Mouse (Mus musculus) retina, postnatal 7 days (tissue): ENCODE data around the gene Stac2.

Source experiments
- DNase-seq: peaks from one replicate; pipeline ENCODE4 v3.0.0-alpha.2; 2012; ENCODE audit warnings: low read depth, low spot score

Gene Stac2

DNA sequence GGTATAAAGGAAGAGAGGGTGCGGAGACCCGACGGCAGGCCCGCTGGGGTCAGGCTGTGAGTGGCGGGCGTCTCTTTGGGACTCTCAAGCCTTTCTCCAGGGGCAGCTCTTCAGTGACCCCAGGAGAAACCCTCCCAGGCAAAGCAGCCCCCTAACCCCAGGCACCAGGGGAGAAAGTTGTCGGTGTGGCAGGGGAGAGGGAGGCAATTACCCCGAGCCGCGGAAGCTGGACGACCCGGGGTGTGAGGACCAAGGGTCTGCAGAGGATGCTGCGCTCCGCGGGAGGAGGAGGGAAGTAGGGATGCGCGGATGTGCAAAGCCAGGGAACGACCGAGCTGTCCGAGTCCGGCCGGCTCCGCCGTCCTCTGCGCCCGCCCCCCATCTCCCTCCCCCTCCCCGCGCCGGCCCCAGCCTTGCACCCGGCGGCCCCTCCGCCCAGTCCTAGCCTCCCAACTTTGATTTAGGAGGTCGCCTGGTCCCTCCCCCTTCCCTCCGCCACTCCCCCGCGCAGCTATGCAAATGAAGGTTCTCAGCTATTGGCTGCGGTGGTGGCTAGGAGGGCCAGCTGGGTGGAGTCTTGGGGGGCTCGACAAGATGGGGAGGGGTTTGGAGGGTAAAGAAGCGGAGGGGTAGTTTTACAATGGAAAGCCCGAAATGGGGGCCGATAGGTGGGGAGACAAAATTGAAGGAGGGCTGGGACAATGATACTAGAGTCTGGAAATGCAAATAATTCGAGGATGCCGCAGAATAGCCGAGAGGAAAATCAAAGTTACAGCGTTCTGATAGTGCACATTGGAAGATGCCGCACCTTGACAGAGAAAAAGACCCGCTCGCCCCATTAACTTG, at the start of gene Stac2:
Gene Stac2, minus strand, starts transcription at position 474 of the 846 bp plus-strand sequence.
- DNase-seq = no peak

DNA sequence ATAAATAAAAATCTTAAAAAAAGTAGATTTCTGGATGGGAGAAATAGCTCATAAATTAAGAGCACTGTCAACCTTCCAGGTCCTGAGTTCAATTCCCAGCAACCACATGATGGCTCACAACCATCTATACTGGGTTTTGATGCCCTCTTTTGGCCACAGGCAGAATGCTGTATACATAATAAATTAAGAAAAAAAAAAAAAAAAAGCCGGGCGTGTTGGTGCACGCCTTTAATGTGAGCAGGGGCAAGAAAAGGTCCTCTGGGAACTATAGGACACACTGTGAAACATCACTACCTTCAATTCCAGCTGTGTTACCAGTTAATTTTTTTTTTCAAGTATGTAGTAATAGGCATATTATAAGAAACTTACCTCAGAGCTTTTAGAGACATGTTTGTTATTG, 48.1 kb upstream of the Stac2 start:
- DNase-seq = no peak

DNA sequence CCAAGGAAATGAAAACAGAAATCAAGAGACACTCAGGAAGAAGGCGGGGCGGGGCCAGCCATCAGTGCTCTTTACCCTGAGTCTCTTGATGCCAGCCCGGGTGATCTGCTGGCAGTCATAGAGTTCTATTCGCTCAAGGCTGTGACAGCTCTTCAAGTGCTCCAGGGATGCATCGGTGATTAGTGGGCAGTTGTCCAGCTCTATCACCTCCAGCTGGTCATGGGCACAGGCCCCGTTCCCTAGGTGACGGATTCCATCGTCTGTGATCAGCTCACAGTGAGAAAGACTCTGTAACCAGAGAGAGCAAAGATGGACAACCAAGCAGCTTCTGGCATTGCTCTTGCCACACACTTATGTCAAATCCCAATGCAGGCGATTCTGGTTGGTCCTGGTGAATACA, 37.3 kb upstream of the Stac2 start:
- no peak for DNase-seq

DNA sequence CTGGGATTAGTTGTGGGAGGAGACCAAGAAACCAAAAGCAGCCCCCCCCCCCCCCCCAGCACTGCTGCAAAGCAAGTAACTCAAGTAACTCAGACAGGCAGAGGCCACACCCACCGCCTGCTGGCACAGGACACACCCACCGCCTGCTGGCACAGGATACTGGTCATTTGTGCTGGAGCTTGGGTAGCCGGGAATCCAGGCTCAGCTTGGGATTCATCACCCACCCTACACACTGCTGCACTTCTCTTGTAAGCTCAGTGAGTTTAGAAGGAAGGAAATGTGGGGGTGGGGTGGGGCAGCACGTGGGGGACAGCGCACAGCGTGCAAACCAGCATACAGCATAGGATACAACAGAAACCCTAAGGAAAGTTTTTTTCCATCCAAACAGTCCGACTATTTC, 35.0 kb upstream of the Stac2 start:
- no peak for DNase-seq

DNA sequence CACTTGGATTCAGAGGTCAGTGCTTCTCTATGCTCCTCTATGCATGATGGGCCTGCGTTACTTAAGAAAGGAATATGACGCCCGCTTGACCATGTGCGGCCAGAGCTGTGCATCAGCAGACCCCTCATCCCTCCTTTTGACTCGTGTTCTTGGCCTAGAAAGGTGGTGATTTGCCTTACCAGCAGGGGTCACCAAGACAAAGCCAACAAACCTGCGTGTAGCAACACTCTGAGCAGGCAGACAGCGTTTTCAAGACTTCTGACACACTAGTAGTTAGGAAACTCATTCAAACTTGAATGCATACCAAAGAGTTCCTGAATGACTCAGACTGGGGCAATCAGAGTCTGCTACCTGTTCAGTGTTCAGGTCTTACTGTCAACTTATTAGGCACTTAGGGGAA, 33.3 kb upstream of the Stac2 start:
- DNase-seq = no peak

DNA sequence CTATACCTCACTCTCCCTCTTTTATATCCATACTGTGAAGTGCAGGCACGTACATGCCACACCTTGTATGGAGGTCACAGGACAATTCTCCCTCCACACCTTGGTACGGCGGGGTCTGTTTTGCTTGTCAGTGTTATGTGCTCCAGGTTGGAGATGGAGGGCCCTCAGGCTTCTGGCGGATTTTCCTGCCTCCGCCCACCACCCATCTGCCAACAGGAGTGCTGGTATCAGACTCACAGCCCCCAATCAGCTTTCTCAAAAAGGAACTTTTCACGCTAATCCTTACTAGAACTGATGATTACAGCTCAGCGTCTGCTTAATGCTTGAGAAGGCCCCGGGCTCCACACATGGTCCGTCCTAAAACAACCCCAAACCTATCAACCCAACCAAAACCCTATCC, 32.9 kb upstream of the Stac2 start:
- no peak for DNase-seq

DNA sequence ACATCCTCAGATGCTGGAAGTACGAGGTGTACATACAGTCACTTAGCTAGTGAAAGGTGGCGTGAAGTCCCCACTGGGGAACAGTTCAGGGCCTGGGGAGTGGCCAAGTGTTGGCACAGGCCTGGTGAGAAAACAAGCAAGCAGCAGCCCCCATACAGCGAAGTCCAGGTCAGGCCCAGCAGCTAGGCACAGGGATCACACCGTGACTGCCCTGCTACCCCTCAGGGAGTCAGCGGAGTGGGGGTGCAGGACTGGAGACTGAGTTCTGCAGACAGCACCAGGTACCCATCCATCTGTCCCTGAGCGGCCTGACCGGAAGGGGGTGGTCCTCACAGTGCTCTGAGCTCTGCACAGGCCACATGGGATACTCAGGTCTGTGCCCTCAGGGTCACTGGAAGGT, 29.5 kb upstream of the Stac2 start:
- DNase-seq = no peak

DNA sequence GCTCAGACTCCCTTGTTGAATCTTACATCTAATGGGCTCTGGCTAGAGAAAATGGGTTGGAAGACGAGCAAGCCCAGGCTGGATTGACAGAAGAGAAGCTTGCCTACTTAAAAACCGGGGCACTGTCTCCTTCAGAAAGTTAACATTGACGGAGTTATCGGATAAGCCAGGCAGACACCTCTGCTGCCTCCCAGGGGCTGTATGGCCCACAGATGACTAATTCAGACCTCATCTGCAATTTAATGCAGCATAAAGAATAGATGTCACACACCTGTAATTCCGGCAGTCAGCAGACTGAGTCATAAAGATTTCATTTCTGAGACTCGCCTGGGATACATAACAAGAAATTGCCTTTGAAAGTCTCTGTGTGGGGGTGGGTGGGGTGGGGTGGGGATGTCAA, 27.2 kb upstream of the Stac2 start:
- no peak for DNase-seq

DNA sequence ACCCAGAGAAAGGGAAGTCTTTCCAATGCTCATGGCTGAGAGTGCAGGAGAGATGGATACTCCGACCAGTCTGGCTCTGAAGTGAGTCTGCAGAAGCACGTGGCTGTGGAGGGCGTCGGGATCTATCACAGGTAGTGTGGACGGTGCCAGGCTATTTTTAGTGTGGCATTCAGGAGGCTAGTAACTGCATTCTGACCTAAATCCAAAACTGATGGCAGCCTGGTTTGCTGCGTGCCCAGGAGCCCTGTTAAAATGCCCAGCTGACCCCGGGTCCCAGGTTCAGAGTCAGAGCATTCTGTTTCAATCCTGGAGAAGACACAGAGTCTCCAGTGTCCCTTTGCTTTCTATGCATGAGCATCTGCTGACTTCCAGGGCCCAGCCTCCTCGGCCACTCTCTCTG, 23.8 kb upstream of the Stac2 start:
- DNase-seq = no peak

DNA sequence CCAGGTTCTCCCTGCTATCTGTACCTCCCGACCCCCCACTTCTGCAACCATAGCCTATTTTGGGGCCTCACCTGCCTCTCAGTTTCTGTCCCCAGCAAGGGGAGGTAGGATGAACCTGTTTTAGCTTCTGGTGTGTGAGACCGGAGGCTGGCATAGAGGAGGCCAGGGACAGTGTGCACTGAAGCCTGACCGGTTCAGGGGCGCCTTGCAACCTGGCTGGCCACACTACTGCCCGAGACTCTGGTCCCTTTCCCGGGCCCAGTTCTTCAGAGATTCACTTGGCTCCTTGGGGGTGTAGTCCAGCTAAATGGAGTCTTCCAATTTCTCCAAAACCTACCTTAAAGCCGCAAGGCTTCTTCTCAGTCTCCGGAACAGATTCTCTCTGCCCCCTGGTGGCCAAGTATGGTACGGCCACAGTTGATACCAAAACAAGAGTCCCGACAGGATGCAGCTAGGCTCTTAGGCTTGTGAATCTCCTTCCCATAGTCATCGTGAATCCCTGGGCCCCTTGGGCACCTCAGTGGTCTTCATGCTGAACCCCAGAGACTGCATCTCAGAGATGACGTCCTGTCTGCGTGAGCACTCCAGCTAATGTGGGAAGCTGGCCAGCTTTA, 22.0 kb upstream of the Stac2 start:
- DNase-seq = peak; percentile 78

DNA sequence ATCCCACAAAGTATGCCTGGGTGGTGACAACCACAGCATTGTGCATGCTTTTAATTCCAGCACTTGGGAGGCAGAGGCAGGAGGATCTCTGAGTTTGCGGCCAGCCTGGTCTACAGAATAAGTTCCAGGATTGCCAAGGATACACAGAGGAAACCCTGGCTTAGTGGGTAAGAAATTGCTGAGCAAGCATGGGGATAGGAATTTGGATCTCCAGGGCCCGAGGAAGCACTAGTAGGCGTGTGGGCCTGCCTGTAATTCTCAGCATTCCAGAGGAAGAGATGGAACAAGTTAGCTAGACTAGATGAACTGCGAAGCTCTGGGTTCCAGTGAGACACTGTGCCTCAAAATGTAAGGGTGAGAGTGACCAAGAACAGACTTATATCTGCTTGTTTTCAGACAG, 20.2 kb upstream of the Stac2 start:
- no peak for DNase-seq

DNA sequence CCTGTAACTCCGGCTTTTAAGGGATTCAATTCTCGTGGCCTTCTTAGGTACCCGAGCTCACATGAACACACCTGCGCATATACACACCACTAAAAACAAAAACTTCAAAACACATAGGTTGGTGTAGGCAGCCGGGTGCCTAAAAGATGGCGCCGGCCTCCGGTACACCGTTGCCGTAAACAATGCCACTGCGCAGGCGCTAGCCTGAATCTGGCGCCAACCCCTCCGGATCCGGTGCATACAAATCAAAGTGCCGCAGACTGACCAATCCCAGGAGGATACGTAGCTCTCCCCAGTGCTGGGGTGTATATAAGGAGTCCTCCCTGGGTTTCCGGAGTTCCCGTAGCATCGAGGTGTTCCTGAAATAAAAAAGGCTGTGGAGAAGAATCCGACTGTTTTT, 14.0 kb upstream of the Stac2 start:
- no peak for DNase-seq

DNA sequence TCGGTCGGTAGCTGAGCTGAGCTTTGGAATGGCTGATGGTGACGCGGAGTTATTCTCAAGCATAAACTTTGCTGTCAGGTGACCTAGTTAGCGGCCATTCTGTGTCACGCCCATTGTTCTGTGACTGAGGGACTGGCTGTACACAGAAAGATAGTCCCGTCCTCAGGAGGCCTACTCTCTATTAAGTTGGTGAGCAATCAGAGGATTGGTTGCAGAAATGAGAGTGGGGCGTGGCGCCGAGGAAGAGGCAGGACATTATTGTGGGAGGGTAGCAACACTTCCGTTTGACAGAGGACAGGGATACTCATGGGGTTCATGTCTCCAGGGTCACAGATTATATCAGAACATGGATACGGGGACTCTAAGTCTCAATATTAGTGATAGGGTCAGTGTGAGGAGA, 12.9 kb upstream of the Stac2 start:
- no peak for DNase-seq

DNA sequence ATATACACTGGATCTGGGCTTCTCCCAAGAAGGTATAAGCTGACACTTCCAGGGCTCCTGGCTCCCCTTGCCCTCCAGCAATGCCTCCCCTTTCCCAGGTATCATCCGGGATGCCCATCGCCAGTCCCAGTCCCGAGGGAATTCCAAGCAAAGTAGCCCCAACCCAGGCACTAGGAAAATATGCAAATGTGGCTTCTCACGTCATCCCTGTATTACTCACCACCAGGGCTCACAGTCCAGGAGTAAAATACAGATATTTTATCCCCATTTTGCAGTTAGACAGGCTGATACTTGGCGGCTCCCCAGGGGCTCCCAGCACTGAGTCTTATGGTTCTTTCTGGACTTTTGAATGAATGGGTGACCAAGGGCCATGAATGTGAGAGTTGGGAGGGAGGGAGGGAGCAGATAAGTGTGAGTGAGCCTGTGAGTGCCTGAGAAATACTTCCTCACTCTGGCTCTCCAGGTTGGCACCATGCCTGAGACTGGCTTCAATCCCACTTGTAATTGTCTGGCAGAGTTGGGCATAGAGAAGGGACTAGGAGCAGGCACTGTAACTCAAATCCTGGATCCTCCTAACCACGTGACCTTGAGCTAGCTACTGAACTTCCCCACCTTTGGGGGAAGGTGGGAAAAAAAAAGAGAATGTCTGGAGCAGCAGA, 8.8 kb upstream of the Stac2 start:
- no peak for DNase-seq

DNA sequence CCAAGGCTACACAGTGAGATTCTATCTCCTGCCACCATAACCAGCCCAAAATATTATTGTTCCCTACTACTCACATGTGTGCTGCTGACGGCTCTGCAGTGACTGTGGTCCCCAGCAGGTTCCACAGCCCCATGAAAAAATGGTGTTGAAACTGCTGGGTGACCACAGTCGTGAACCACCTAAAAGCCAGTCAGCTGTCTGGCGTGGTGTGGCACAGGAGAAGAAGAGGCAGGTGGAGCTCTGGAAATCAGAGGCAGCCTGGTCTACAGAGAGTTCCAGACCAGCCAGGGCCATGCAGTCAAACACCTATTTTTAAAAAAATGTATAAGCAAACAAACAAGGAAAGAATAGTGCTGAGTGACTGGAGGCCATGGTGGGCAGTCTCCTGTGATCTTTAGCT, 8.2 kb upstream of the Stac2 start:
- no peak for DNase-seq

DNA sequence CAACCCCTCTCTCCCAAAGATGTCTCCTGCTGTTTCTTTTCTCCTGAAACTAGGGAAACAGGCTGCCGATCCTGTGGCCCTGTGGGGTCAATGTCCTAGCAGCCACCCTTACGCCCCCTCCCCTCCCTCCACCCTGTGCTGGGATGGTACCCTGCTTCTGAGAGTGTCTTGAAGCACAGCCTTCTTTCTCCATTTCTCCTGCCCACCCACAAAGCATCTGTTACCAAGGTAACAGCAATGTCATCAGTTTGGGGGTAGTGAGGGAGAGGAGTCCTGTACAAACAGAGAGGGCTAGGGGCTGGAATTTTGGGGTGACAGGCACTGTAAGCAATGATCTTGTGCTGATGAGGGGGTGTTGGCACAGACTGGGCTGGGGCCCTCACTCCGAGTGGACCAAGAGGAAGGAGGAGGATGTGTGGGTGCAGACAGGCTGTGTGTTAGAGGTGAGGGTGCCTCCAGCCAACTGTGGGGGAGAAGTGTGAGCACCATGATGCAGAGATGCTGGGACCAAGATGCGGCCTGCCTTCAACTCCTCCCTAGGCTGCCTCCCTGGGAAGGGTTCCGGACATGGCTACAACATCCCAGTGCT, 6.9 kb upstream of the Stac2 start:
- no peak for DNase-seq

DNA sequence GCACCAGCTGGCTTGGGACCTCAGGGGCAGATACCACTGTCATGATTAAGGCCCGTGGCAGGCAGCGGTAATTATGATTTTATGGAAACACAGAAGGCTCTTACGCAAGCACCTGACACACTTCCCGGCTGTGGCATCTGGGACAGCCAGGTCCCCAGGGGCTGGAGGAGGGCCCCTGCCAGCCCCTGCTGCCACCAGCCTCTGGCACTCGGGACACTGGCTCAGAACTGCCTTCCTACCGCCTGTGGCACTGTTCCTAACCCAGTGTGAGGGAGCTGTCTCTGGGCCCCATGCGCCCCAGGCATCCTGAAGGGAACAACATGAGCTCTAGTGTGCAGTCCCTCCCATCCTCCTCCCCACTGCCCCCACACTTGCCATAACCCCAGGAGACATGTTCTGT, 6.4 kb upstream of the Stac2 start:
- no peak for DNase-seq

DNA sequence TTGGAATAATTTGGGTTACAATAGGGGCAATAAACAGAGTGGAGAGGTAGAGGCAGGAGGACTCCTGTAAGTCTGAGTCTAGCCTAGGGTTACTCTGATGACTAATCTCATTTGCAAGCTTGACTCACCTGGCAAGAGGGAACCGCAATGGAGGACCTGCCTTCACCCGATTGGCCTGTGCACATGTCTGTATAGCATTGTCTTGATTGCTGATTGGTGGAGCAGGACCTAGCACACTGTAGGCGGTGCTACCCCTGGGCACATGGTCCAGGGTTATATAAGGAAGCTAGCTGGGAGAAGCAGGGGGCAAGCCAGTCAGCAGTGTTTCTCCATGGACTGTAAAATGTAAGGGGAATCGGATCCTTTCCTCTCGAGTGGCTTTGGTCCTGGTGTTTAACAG, 4.7 kb upstream of the Stac2 start:
- DNase-seq = no peak

DNA sequence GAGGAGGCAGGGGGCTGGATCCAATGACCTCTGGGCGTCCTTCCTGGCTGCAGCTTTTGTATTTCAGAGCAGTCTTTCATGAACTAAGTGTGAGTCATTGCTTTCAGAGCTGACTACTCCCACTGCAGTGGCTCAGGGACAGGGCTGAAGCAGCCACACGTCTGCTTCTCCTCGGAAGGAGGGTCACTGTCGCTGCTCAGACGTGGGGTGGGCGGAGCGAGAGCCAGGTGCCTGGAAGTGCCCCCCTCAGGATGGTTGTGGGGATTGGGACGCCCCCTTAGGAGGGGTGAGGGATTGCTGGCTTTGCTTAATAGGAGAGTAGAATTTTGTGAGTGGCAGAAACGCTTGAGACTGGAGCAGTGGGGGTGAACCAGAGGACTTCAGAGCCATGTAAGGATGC, 4.2 kb upstream of the Stac2 start:
- no peak for DNase-seq

DNA sequence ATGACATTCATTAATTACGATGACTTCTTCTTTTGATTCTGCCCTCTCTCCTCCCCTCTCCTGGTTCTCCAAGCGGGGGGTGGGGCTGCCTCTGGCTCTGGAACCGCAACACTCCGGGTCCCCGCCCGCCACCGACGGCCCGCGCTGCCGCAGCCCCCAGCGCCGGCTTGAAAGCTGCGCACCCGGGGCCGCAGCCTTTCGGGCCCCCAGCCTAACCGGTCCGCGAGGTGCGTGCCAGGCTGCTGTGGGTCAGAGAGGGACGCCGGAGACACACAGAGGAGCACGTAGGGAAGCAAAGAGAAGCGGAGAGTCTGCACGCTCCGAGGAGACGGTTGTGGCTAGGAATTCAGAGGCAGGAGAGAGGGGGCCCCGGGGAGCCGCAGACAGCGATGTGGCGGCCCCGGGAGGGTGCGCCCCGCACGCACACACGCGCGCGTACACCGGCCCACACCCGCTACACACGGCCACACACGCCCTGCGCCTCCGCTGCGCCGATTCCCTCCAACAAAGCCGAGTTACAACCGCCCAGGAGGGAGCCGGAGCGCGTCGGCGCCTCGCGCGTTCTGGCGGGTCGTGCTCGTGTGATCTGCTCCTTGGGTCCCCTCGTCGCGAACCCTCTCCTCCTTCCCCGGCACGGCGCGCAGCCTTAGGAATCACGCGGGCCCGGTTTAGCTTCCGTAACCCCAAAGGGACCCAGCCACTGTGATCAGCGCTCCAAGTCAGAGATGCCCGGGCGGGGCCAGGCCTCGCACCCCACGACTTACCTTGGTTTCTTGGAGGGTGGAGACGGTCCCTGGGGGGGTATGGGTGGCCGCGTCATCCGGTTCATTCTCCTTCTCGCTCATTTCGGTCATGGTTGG, 903 bp downstream of the Stac2 start:
- no peak for DNase-seq

DNA sequence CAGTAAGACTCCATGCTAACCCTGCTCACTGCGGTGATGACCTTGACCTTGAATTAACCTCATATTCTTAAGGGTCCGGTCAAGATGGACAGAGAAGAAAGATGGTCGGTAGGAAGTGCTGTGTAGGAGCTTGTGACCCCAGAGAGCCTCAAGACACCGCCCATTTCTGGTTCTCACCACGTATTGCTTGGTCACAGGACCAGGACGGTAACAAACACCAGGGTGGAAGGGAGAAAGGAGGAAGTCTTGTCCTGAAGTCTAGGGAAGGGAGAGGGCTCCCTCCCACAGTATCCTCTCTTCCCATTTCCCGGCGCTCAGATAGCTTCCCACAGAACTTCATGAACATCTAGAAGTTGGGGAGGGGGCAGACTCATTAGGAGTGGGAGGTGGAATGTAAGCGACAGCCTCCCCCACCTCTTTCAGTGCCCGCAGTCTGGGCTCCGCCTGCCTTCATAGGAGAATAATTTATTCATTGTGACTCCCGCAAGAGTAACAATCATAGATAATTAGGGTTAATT, 1.6 kb downstream of the Stac2 start:
- no peak for DNase-seq
